In genomic region chr7:30431793-30432192, GRCm38 (mm10) we compare ENCODE assay signal across 8 mouse cellular contexts. TPM values are rescaled to one million over a fixed set of nuclear protein-coding genes. Genes with fewer than 3 reads are reported as not detected.
DNase-seq lines count a peak whose midpoint lies in the region; ATAC-seq and TF ChIP-seq lines count a peak whose summit lies in the region.

No protein-coding gene starts in this region.

- H3K9ac ChIP-seq in liver, embryonic 11.5 days (ENCODE audit: low read depth, low read length) = no peak overlapping the region
- no peak overlapping the region for H3K9ac ChIP-seq in forebrain, postnatal 0 days
- no peak overlapping the region for H3K9ac ChIP-seq in intestine, postnatal 0 days (ENCODE audit: low read depth, low read length)
- no peak overlapping the region for H3K9ac ChIP-seq in neural tube, embryonic 14.5 days (replicated peaks; ENCODE audit: low read depth, low read length)

- no peak for ATAC-seq in liver, embryonic 11.5 days (replicated peaks; ENCODE audit: low FRiP score)
- ATAC-seq in forebrain, postnatal 0 days = peak; percentile 86
- no peak for ATAC-seq in intestine, postnatal 0 days
- ATAC-seq in neural tube, embryonic 14.5 days (ENCODE audit: low read depth) = peak; percentile 81

- H3K27ac ChIP-seq in liver, embryonic 11.5 days (ENCODE audit: low read depth, low read length) = no peak overlapping the region
- H3K27ac ChIP-seq in forebrain, postnatal 0 days (ENCODE audit: low read depth, low read length) = no peak overlapping the region
- no peak overlapping the region for H3K27ac ChIP-seq in intestine, postnatal 0 days (ENCODE audit: low read depth, low read length)
- H3K27ac ChIP-seq in neural tube, embryonic 14.5 days (ENCODE audit: low read depth, low read length) = no peak overlapping the region

- H3K9me3 ChIP-seq in liver, embryonic 11.5 days (ENCODE audit: control insufficient read depth, low read length) = no peaks in the 10 kb centered on the region
- no peaks in the 10 kb centered on the region for H3K9me3 ChIP-seq in forebrain, postnatal 0 days (ENCODE audit: low read length)
- no peaks in the 10 kb centered on the region for H3K9me3 ChIP-seq in intestine, postnatal 0 days (ENCODE audit: control insufficient read depth)
- H3K9me3 ChIP-seq in neural tube, embryonic 14.5 days (ENCODE audit: control insufficient read depth, low read length) = no peaks in the 10 kb centered on the region

- peak; percentile 31 for DNase-seq in liver
- no peak for DNase-seq in liver, embryonic 11.5 days (ENCODE audit: low spot score)
- peak; percentile 98 for DNase-seq in brain, adult 2 months (ENCODE audit: low read depth, low spot score)
- DNase-seq in forebrain, postnatal 0 days = peak; percentile 91
- peak; percentile 80 to 85 for DNase-seq in left cerebral cortex, postnatal 36 days (ENCODE audit: low spot score in 2 of 2)
- DNase-seq in thymus, postnatal 14 days = peak; percentile 80

- TF ChIP-seq CTCF in forebrain, postnatal 0 days (IDR thresholded peaks at IDR 0.05; ENCODE audit: low read depth) = peak; percentile 84
- peak; percentile 80 for TF ChIP-seq CTCF in intestine, postnatal 0 days (IDR thresholded peaks at IDR 0.05; ENCODE audit: low read depth)

- H3K4me1 ChIP-seq in liver, embryonic 11.5 days (replicated peaks; ENCODE audit: control insufficient read depth, insufficient read depth, low read length) = no peaks in the 10 kb centered on the region
- H3K4me1 ChIP-seq in forebrain, postnatal 0 days (ENCODE audit: insufficient read depth) = no peaks in the 10 kb centered on the region
- H3K4me1 ChIP-seq in intestine, postnatal 0 days (replicated peaks; ENCODE audit: control insufficient read depth, insufficient read depth, low read length) = no peaks in the 10 kb centered on the region
- no peaks in the 10 kb centered on the region for H3K4me1 ChIP-seq in neural tube, embryonic 14.5 days (ENCODE audit: control insufficient read depth, insufficient read depth, low read length)

- H3K4me2 ChIP-seq in liver, embryonic 11.5 days = no peak overlapping the region
- H3K4me2 ChIP-seq in forebrain, postnatal 0 days (ENCODE audit: low read depth) = no peak overlapping the region
- no peak overlapping the region for H3K4me2 ChIP-seq in intestine, postnatal 0 days (replicated peaks; ENCODE audit: low read depth)
- H3K4me2 ChIP-seq in neural tube, embryonic 14.5 days (ENCODE audit: low read depth, low read length) = no peak overlapping the region

- H3K36me3 ChIP-seq in liver, embryonic 11.5 days (ENCODE audit: control insufficient read depth, insufficient read depth, low read length) = peaks cover 5% of the 10 kb centered on the region; the same call in 1 of the 2 replicates
- peaks cover 30% of the 10 kb centered on the region for H3K36me3 ChIP-seq in forebrain, postnatal 0 days (ENCODE audit: insufficient read depth)
- peaks cover 11% of the 10 kb centered on the region; the same call in 1 of the 2 replicates for H3K36me3 ChIP-seq in intestine, postnatal 0 days (ENCODE audit: control insufficient read depth, insufficient read depth)
- peaks cover 20% of the 10 kb centered on the region for H3K36me3 ChIP-seq in neural tube, embryonic 14.5 days (ENCODE audit: control insufficient read depth, insufficient read depth, low read length)

- no peak overlapping the region for H3K4me3 ChIP-seq in liver, embryonic 11.5 days (ENCODE audit: low read depth, low read length)
- no peak overlapping the region for H3K4me3 ChIP-seq in forebrain, postnatal 0 days (ENCODE audit: low read depth, low read length)
- H3K4me3 ChIP-seq in intestine, postnatal 0 days (ENCODE audit: low read depth, low read length) = no peak overlapping the region
- no peak overlapping the region for H3K4me3 ChIP-seq in neural tube, embryonic 14.5 days (ENCODE audit: low read depth, low read length)

- peaks cover 8% of the 10 kb centered on the region for H3K27me3 ChIP-seq in liver, embryonic 11.5 days (replicated peaks; ENCODE audit: control insufficient read depth, insufficient read depth, low read length)
- H3K27me3 ChIP-seq in forebrain, postnatal 0 days (ENCODE audit: insufficient read depth, low read length) = no peaks in the 10 kb centered on the region
- H3K27me3 ChIP-seq in intestine, postnatal 0 days (replicated peaks; ENCODE audit: control insufficient read depth, insufficient read depth, low read length) = no peaks in the 10 kb centered on the region
- H3K27me3 ChIP-seq in neural tube, embryonic 14.5 days (ENCODE audit: control insufficient read depth, insufficient read depth, low read length) = no peaks in the 10 kb centered on the region

- intact Hi-C loops in left cerebral cortex, postnatal 36 days (cut with DNase I) = loop anchor here (2.0 kb wide), 2 partner anchors 59 to 95 kb away; no protein-coding TSS in a partner anchor

- 12% methylated on average over 3 of the region's 3 CpGs for WGBS in liver, embryonic 11.5 days
- 11% methylated on average over 3 of the region's 3 CpGs for WGBS in forebrain, postnatal 0 days
- 17% methylated on average over 3 of the region's 3 CpGs for WGBS in intestine, postnatal 0 days
- WGBS in neural tube, embryonic 14.5 days = 13% methylated on average over 3 of the region's 3 CpGs

RNA-seq across cellular contexts. Expression of gene Nfkbid, which starts 10.3 kb away (rescaled TPM):
- polyA plus RNA-seq in liver, embryonic 11.5 days (2014; fragmentation: Nextera tagmentation; extraction: Ambion mirVana) = 1.8 and 3.6 TPM in 2 replicates
- 1.6 and 3.4 TPM in 2 replicates for total RNA-seq in forebrain, postnatal 0 days (2014; rRNA removed)
- 1.1 and 1.7 TPM in 2 replicates for polyA plus RNA-seq in forebrain, postnatal 0 days (2015; fragmentation: Nextera tagmentation; extraction: Ambion mirVana)
- 1.2 and 1.3 TPM in 2 replicates for polyA plus RNA-seq in intestine, postnatal 0 days (2015; fragmentation: Nextera tagmentation; extraction: Ambion mirVana)
- total RNA-seq in left cerebral cortex, postnatal 36 days (2021) = 1 to 10 TPM; 2.9 to 3.6 TPM
- 2.5 and 3.1 TPM in 2 replicates for polyA plus RNA-seq in neural tube, embryonic 14.5 days (2014; fragmentation: Nextera tagmentation; extraction: Ambion mirVana)

RNA-seq across cellular contexts. Expression of gene Hcst, which starts 12.1 kb away (rescaled TPM):
- polyA plus RNA-seq in liver, embryonic 11.5 days (2014; fragmentation: Nextera tagmentation; extraction: Ambion mirVana) = 2.2 and 2.9 TPM in 2 replicates
- 1.1 TPM in 1 of 2 replicates, not detected in the other for total RNA-seq in forebrain, postnatal 0 days (2014; rRNA removed)
- 0.41 and 0.87 TPM in 2 replicates for polyA plus RNA-seq in forebrain, postnatal 0 days (2015; fragmentation: Nextera tagmentation; extraction: Ambion mirVana)
- polyA plus RNA-seq in intestine, postnatal 0 days (2015; fragmentation: Nextera tagmentation; extraction: Ambion mirVana) = 4.0 and 5.9 TPM in 2 replicates
- total RNA-seq in left cerebral cortex, postnatal 36 days (2021) = 1 to 10 TPM; 1.2 to 2.1 TPM
- 1.1 TPM in 1 of 2 replicates, not detected in the other for polyA plus RNA-seq in neural tube, embryonic 14.5 days (2014; fragmentation: Nextera tagmentation; extraction: Ambion mirVana)

RNA-seq across cellular contexts. Expression of gene Aplp1, which starts 13.5 kb away (rescaled TPM):
- polyA plus RNA-seq in liver, embryonic 11.5 days (2014; fragmentation: Nextera tagmentation; extraction: Ambion mirVana) = 18.4 and 19.1 TPM in 2 replicates
- 705 and 834 TPM in 2 replicates for total RNA-seq in forebrain, postnatal 0 days (2014; rRNA removed)
- polyA plus RNA-seq in forebrain, postnatal 0 days (2015; fragmentation: Nextera tagmentation; extraction: Ambion mirVana) = 863 and 867 TPM in 2 replicates
- 28.2 and 30.1 TPM in 2 replicates for polyA plus RNA-seq in intestine, postnatal 0 days (2015; fragmentation: Nextera tagmentation; extraction: Ambion mirVana)
- 1,000 to 10,000 TPM; 1,238 to 1,418 TPM for total RNA-seq in left cerebral cortex, postnatal 36 days (2021)
- 641 and 675 TPM in 2 replicates for polyA plus RNA-seq in neural tube, embryonic 14.5 days (2014; fragmentation: Nextera tagmentation; extraction: Ambion mirVana)

RNA-seq across cellular contexts. Expression of gene Tyrobp, which starts 18.2 kb away (rescaled TPM):
- 60.6 and 61.9 TPM in 2 replicates for polyA plus RNA-seq in liver, embryonic 11.5 days (2014; fragmentation: Nextera tagmentation; extraction: Ambion mirVana)
- 14.5 and 25.6 TPM in 2 replicates for total RNA-seq in forebrain, postnatal 0 days (2014; rRNA removed)
- polyA plus RNA-seq in forebrain, postnatal 0 days (2015; fragmentation: Nextera tagmentation; extraction: Ambion mirVana) = 44.2 and 52.5 TPM in 2 replicates
- polyA plus RNA-seq in intestine, postnatal 0 days (2015; fragmentation: Nextera tagmentation; extraction: Ambion mirVana) = 60.0 and 63.6 TPM in 2 replicates
- 10 to 100 TPM; 25.0 to 28.4 TPM for total RNA-seq in left cerebral cortex, postnatal 36 days (2021)
- polyA plus RNA-seq in neural tube, embryonic 14.5 days (2014; fragmentation: Nextera tagmentation; extraction: Ambion mirVana) = 23.3 and 39.9 TPM in 2 replicates

RNA-seq across cellular contexts. Expression of gene Kirrel2, which starts 25.7 kb away (rescaled TPM):
- 0.22 and 0.95 TPM in 2 replicates for polyA plus RNA-seq in liver, embryonic 11.5 days (2014; fragmentation: Nextera tagmentation; extraction: Ambion mirVana)
- total RNA-seq in forebrain, postnatal 0 days (2014; rRNA removed) = 0.46 and 2.1 TPM in 2 replicates
- polyA plus RNA-seq in forebrain, postnatal 0 days (2015; fragmentation: Nextera tagmentation; extraction: Ambion mirVana) = 0.07 and 0.11 TPM in 2 replicates
- polyA plus RNA-seq in intestine, postnatal 0 days (2015; fragmentation: Nextera tagmentation; extraction: Ambion mirVana) = 0.08 and 0.09 TPM in 2 replicates
- total RNA-seq in left cerebral cortex, postnatal 36 days (2021) = 10 to 100 TPM; 12.9 to 17.8 TPM
- polyA plus RNA-seq in neural tube, embryonic 14.5 days (2014; fragmentation: Nextera tagmentation; extraction: Ambion mirVana) = 0.27 and 0.89 TPM in 2 replicates

Comparison
In these comparisons a context has a peak if more than half of its experiments do, and no peak if none do; other contexts are left out.
1. ATAC-seq: peak in forebrain, postnatal 0 days (single experiment) and neural tube, embryonic 14.5 days (single experiment); none in liver, embryonic 11.5 days (single experiment) and intestine, postnatal 0 days (single experiment).
2. RNA of gene Aplp1, which starts 13.5 kb away (polyA plus RNA-seq): 863 to 867 TPM in forebrain, postnatal 0 days and 641 to 675 TPM in neural tube, embryonic 14.5 days; 28.2 to 30.1 TPM in intestine, postnatal 0 days and 18.4 to 19.1 TPM in liver, embryonic 11.5 days; every median in the first group is over 10 times any median in the second.